Mouse (Mus musculus) liver, postnatal 0 days (tissue): ENCODE measurements around the gene Anxa6.

Source experiments
- CTCF ChIP-seq: sonication (generic); IDR thresholded peaks from 2 replicates; pipeline ENCODE4 v1.5.1; 2016; ENCODE audit warnings: antibody characterized with exemption, low read depth
- EP300 ChIP-seq: IDR thresholded peaks from 2 replicates; pipeline ENCODE4 v1.6.1; 2016; ENCODE audit warnings: antibody characterized with exemption, low read depth, mild to moderate bottlenecking

DNA sequence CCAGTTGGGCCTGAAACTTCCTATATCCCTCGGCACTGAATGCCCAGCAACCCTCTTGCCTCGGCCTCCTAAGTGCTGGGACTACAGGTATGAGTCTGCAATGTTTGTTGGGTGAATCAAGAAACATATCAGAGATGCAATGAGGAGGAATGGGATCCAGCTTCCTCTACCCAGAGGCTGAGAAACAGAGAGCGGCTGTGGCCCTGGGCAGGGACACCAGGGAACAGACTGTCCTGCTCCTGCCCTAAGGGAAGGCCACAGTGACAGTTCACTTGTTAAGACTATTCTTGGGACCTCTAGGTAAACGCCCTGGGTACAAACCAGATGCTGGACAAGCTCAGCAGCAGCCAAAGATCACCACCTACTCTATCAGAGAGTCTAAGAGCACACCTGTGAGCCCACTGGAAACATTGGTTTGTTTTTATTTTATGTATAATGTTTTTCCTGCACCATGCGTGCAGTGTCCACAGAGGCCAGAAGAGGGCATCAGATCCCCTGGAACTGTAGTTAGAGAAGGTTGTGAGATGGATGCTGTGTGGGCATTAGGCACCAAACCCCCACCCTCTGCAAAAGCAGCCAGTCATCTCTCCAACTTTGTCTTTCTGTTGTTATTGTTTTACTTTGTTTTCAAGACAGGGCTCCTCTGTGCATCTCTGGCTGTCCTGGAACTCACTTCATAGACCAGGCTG, 101.7 kb downstream of the Anxa6 start:
- TF ChIP-seq CTCF (peak; percentile 81), EP300 (no peak)
